Mouse (Mus musculus): ENCODE measurements around the gene Tm4sf4. TPM values are rescaled to one million over a fixed set of nuclear protein-coding genes. Genes with fewer than 3 reads are reported as not detected.

The Tm4sf4 gene
- 0.22 and 0.29 TPM in 2 replicates for polyA plus RNA-seq (2015; fragmentation: Nextera tagmentation; extraction: Ambion mirVana)

DNA sequence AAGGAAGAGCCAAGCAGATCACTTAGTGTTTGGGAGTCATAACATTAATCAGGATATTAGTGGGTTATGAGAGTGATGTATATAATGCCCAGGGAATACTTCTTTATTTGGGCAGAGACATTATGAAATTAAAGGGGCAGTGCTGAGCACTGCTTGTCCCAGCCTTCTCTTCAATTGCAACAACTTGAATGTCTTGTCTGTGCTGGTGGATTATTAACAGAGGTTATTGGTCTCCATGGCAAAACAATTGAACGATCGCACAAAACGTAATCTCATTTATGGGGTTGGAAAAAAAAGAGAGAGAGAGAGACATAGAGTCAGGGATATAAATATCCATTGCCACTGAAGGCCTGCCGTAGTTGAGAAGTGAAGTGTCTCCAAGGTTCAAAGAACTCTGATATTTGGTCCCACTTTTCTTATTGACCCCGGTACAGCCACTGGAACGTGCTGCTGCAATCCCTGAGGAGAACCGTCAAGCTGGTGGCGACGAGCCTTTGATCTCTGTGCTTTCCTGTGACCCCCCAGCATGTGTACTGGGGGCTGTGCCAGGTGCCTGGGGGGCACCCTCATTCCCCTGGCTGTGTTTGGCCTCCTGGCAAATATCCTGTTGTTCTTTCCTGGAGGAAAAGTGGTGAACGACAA is at the start of gene Tm4sf4:
Tm4sf4 (plus strand) TSS at position 226 of the 642 bp plus-strand sequence.
- Histone ChIP-seq H3K4me1 (peaks cover 6% of the 10 kb centered on the region; the same call in 1 of the 2 replicates), H3K9me3 (no peaks in the 10 kb centered on the region), H3K27ac (no peak within 1 kb of the TSS), H3K4me3 (no peak within 1 kb of the TSS), H3K36me3 (no peaks in the 10 kb centered on the region), H3K9ac (no peak within 1 kb of the TSS), H3K27me3 (no peaks in the 10 kb centered on the region), H3K4me2 (replicated peaks) (no peak within 1 kb of the TSS)
- no peak for ATAC-seq (ENCODE audit: low FRiP score, low read depth)
- WGBS, result 36% methylated on average over 10 of the region's 10 CpGs

GRCm38 (mm10) chr3:57386423-57386822 is 38.7 kb upstream of the Tm4sf4 start:
- Histone ChIP-seq H3K4me3 (no peak overlapping the region), H3K4me2 (replicated peaks) (no peak overlapping the region), H3K27me3 (no peaks in the 10 kb centered on the region), H3K9me3 (no peaks in the 10 kb centered on the region), H3K36me3 (no peaks in the 10 kb centered on the region), H3K27ac (no peak overlapping the region), H3K9ac (no peak overlapping the region), H3K4me1 (no peaks in the 10 kb centered on the region)
- WGBS, result 86% methylated on average over 6 of the region's 6 CpGs
- ATAC-seq (ENCODE audit: low FRiP score, low read depth), result no peak

DNA sequence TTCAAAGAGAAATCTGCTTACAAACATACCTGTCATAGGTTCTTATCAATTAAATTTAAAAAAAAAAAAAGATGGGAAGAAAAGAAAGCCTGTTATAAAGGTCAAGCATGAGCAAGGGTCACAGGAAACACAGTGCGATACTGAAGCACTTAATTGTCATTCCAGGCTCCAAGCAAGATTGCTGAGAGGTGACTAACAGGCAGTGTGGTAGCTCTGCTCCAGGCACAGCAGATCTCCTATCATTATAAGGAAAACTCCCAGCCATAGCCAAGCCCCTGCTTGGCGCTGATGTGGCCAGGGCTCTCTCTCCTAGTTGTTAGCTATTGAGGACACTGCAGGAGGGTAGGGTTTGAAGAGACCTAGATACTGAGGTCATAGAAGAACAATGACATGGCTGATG is 38.2 kb upstream of the Tm4sf4 start:
- Histone ChIP-seq H3K4me2 (replicated peaks) (no peak overlapping the region), H3K9me3 (no peaks in the 10 kb centered on the region), H3K27ac (no peak overlapping the region), H3K9ac (no peak overlapping the region), H3K4me3 (no peak overlapping the region), H3K4me1 (no peaks in the 10 kb centered on the region), H3K36me3 (no peaks in the 10 kb centered on the region), H3K27me3 (no peaks in the 10 kb centered on the region)
- WGBS, result 75% methylated on average over 2 of the region's 2 CpGs
- ATAC-seq (ENCODE audit: low FRiP score, low read depth), result no peak

DNA sequence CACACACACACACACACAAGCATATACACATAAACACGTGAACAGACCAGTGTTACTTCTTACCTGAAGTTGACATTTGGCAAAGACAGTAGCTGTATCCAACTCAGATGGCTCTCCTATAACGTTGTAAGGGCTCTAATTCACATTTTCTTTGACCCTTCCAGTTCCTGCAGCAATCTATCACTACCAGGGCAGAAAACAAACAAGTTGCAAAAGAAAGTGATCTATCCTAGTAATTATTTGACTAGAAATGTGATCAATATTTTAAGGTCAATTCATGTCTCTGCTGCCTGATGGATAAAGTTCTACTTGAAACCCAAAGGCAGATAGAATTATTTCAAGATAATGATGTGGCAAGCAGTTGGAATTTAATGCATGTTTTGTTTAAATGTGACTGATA is 37.5 kb upstream of the Tm4sf4 start:
- Histone ChIP-seq H3K36me3 (no peaks in the 10 kb centered on the region), H3K4me2 (replicated peaks) (no peak overlapping the region), H3K4me1 (no peaks in the 10 kb centered on the region), H3K4me3 (no peak overlapping the region), H3K9ac (no peak overlapping the region), H3K9me3 (no peaks in the 10 kb centered on the region), H3K27ac (no peak overlapping the region), H3K27me3 (no peaks in the 10 kb centered on the region)
- WGBS, result 71% methylated on average over 2 of the region's 2 CpGs
- no peak for ATAC-seq (ENCODE audit: low FRiP score, low read depth)

DNA sequence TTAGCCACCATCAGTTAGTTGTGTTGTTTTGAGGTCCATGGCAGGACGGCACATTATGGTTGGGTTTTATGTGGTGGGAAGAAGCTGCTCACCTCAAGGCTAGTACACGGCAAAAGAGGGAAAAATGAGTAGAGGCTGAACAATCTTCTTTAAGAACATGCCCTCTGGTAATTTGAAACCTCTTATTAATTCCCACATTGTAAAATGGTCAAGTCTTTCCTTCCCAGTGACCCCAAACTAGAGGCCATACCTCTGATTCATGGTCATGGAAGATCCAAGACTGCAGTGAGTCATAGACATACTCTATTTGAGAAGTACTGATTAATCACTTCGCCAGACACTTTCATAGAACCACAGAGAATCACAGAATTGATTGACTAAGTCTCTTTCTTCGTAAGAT is 13.6 kb upstream of the Tm4sf4 start:
- no peak overlapping the region for H3K27ac ChIP-seq
- H3K27me3 ChIP-seq, result no peaks in the 10 kb centered on the region
- ATAC-seq (ENCODE audit: low FRiP score, low read depth), result no peak
- H3K36me3 ChIP-seq, result no peaks in the 10 kb centered on the region
- H3K4me1 ChIP-seq, result no peaks in the 10 kb centered on the region
- H3K9me3 ChIP-seq, result no peaks in the 10 kb centered on the region
- no peak overlapping the region for H3K9ac ChIP-seq
- H3K4me2 ChIP-seq (replicated peaks), result no peak overlapping the region
- H3K4me3 ChIP-seq, result no peak overlapping the region
- 81% methylated on average over 4 of the region's 4 CpGs for WGBS

GRCm38 (mm10) chr3:57420233-57420632 is 4.9 kb upstream of the Tm4sf4 start:
- Histone ChIP-seq H3K36me3 (no peaks in the 10 kb centered on the region), H3K4me1 (peaks cover 3% of the 10 kb centered on the region; the same call in 1 of the 2 replicates), H3K9ac (no peak overlapping the region), H3K27ac (no peak overlapping the region), H3K4me3 (no peak overlapping the region), H3K27me3 (no peaks in the 10 kb centered on the region), H3K9me3 (no peaks in the 10 kb centered on the region), H3K4me2 (replicated peaks) (no peak overlapping the region)
- ATAC-seq (ENCODE audit: low FRiP score, low read depth), result no peak
- 75% methylated on average over 2 of the region's 2 CpGs for WGBS

DNA sequence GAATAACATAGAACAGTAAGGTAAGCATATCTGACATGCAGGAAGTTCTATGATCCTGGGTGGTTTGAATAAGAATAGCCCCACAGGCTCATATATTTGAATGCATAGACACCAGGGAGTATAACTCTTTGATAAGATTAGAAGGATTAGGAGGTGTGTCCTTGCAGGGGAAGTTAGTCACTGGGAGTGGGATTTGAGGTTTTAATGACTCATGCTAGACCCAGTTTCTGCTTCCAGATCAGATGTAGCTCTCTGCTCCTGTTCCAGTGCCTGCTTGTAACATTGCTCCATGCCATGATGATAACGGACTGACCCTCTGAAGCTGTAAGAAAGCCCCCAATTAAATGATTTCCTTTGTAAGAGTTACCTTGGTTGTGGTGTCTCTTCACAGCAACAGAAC is 4.5 kb upstream of the Tm4sf4 start:
- no peak overlapping the region for H3K4me3 ChIP-seq
- H3K4me2 ChIP-seq (replicated peaks), result no peak overlapping the region
- no peak overlapping the region for H3K27ac ChIP-seq
- 85% methylated on average over 1 of the region's 1 CpGs for WGBS
- H3K4me1 ChIP-seq, result peaks cover 6% of the 10 kb centered on the region; the same call in 1 of the 2 replicates
- no peaks in the 10 kb centered on the region for H3K9me3 ChIP-seq
- no peaks in the 10 kb centered on the region for H3K27me3 ChIP-seq
- no peak for ATAC-seq (ENCODE audit: low FRiP score, low read depth)
- H3K36me3 ChIP-seq, result no peaks in the 10 kb centered on the region
- H3K9ac ChIP-seq, result no peak overlapping the region

GRCm38 (mm10) chr3:57426351-57426750 is 1.2 kb downstream of the Tm4sf4 start:
- H3K27me3 ChIP-seq, result no peaks in the 10 kb centered on the region
- 73% methylated on average over 11 of the region's 11 CpGs for WGBS
- no peak overlapping the region for H3K4me3 ChIP-seq
- no peaks in the 10 kb centered on the region for H3K9me3 ChIP-seq
- no peaks in the 10 kb centered on the region for H3K36me3 ChIP-seq
- no peak overlapping the region for H3K27ac ChIP-seq
- peaks cover 6% of the 10 kb centered on the region; the same call in 1 of the 2 replicates for H3K4me1 ChIP-seq
- H3K4me2 ChIP-seq (replicated peaks), result no peak overlapping the region
- ATAC-seq (ENCODE audit: low FRiP score, low read depth), result no peak
- H3K9ac ChIP-seq, result no peak overlapping the region

DNA sequence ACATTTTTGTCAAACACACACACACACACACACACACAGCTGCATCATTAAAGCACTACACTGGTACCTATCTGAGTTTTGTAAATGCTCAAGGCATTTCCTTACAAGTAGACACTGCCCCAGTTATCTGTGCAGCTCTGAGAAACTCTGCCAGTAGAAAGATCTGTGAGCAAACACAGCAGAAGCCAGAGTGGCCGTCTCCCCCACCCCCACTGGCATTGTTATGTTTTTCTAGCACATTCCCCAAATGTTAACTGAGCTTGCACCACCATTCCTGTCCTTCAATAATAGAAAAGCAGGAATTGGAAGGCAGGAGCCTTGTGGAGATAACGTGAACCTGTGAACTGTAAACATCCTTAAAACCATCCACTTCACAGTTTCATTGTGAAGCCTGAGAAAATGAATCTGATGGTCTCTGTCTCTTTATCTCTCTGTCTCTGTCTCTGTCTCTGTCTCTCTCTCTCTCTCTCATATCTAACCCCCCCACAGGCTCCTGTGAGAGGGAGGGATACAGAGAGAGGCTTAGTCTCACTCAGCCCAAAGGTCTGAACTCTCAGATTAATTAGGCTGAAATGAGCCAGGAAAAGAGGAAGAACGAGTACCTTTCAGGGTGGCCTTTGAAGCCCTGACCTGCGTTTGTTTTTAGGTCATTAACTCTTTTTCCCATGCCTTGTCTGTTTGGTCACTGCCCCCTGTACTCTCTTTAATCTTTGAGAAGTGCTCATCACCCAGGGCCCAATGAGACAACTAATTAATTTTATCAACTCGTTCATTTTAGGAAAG is 3.8 kb downstream of the Tm4sf4 start:
- H3K4me1 ChIP-seq, result peaks cover 6% of the 10 kb centered on the region; the same call in 1 of the 2 replicates
- no peaks in the 10 kb centered on the region for H3K27me3 ChIP-seq
- no peaks in the 10 kb centered on the region for H3K9me3 ChIP-seq
- ATAC-seq (ENCODE audit: low FRiP score, low read depth), result no peak
- no peak overlapping the region for H3K9ac ChIP-seq
- no peak overlapping the region for H3K4me2 ChIP-seq (replicated peaks)
- no peak overlapping the region for H3K27ac ChIP-seq
- H3K36me3 ChIP-seq, result no peaks in the 10 kb centered on the region
- no peak overlapping the region for H3K4me3 ChIP-seq
- 25% methylated on average over 5 of the region's 5 CpGs for WGBS

- H3K4me3 ChIP-seq, result no peak overlapping the region
- H3K27ac ChIP-seq, result no peak overlapping the region
- H3K9ac ChIP-seq, result no peak overlapping the region
- WGBS, result 54% methylated on average over 4 of the region's 4 CpGs
- no peak for ATAC-seq (ENCODE audit: low FRiP score, low read depth)
- peaks cover 6% of the 10 kb centered on the region; the same call in 1 of the 2 replicates for H3K4me1 ChIP-seq
- no peaks in the 10 kb centered on the region for H3K9me3 ChIP-seq
- H3K36me3 ChIP-seq, result no peaks in the 10 kb centered on the region
- no peaks in the 10 kb centered on the region for H3K27me3 ChIP-seq
- H3K4me2 ChIP-seq (replicated peaks), result no peak overlapping the region
These were observed 4.4 kb downstream of the Tm4sf4 start for GRCm38 (mm10) chr3:57429486-57429885.

DNA sequence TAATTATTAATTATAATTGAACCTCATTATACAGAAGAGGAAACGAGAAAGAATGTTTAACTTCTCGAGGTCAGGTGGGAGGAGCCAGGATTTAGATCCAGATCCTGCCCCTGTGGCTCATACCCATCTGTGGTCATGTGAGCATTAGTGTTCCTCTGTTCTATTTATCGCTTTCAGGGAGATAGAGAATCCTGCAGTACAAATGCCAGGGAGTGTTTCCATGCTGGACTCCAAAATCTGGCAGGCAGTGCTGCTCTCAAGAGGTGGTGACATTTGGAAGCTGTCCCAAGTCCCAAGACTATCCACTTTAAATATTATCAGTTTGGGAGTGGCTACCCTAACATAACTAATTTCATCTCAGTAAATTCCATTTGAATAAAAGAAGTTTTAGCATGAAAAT is 6.6 kb downstream of the Tm4sf4 start:
- Histone ChIP-seq H3K9me3 (no peaks in the 10 kb centered on the region), H3K27me3 (no peaks in the 10 kb centered on the region), H3K36me3 (no peaks in the 10 kb centered on the region), H3K4me3 (no peak overlapping the region), H3K27ac (no peak overlapping the region), H3K4me2 (replicated peaks) (no peak overlapping the region), H3K4me1 (no peaks in the 10 kb centered on the region), H3K9ac (no peak overlapping the region)
- WGBS, result 73% methylated on average over 3 of the region's 3 CpGs
- no peak for ATAC-seq (ENCODE audit: low FRiP score, low read depth)

DNA sequence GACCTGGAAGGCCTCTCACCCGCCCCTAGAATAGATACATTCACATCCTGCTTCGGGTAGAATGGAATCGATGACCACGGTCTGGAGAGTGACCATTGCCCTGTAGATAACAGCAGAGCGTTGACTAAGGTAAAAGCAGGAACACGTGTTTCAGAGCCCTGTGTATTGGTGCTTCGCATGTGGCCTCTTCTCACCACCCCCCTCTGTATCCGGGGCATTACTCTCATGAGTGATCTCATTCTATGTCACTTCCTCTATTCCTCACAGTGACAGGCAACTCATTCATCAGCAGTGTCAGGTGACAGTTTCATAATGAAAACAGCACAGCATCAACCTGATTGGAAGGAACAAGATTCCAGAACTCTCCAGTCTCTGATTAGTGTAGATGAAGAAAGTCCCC is 10.2 kb downstream of the Tm4sf4 start:
- Histone ChIP-seq H3K27me3 (no peaks in the 10 kb centered on the region), H3K27ac (no peak overlapping the region), H3K4me1 (no peaks in the 10 kb centered on the region), H3K9me3 (no peaks in the 10 kb centered on the region), H3K36me3 (no peaks in the 10 kb centered on the region), H3K4me3 (no peak overlapping the region), H3K9ac (no peak overlapping the region), H3K4me2 (replicated peaks) (no peak overlapping the region)
- ATAC-seq (ENCODE audit: low FRiP score, low read depth), result no peak
- 78% methylated on average over 8 of the region's 8 CpGs for WGBS

Measured in limb, embryonic 13.5 days (tissue).